Mouse (Mus musculus) megakaryocyte, adult 5-6 weeks (primary cell): ENCODE measurements around the gene Scarb1. TPM values are rescaled to one million over a fixed set of nuclear protein-coding genes. Genes with fewer than 3 reads are reported as not detected.

Source experiments
- ATAC-seq: 2 replicates; pipeline ENCODE4 v1.8.0; 2016; ENCODE audit warnings: mild to moderate bottlenecking, inconsistent platforms; ENCODE audit not compliant: poor library complexity, severe bottlenecking
- total RNA-seq, 2 experiments: library from RNA; stranded (forward) in 1 of 2; stranded (reverse) in 1 of 2; fragments of 153-499, 151-499 nt in 1 of 2; fragments of 221-1000, 200-1000 nt in 1 of 2; gene quantifications; 2 replicates each; pipeline versions ENCODE4 v1.2.3 to v1.2.4; 2015 to 2017

Scarb1 gene
- total RNA-seq, 2 experiments from 2014 or later, result 86.3 to 92.9 TPM

- ATAC-seq, result peak; percentile 64
These were observed 7.9 kb downstream of the Scarb1 start for GRCm38 (mm10) chr5:125333009-125333408.

GRCm38 (mm10) chr5:125332333-125332732, 8.6 kb downstream of the Scarb1 start:
- ATAC-seq, result no peak

DNA sequence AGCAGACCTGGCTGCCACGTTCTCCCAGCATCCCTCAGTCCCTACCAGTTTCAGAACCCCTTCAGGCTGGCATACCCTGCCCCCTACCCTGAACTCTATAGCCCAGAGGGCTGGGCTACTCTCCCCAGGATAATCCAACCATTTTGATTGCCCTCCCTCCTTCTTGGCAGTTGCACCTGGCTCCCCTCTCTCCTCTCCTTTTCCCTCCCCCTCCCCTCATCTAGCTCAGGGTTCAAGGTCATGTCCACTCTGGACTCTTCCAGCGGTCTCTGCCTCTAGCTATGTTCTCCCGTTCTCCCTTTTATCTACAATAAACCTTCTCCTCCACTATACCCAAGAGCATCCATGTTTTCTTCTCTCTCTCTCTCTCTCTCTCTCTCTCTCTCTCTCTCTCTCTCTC, 9.1 kb downstream of the Scarb1 start:
- ATAC-seq, result no peak

GRCm38 (mm10) chr5:125331094-125331493, 9.8 kb downstream of the Scarb1 start:
- ATAC-seq, result no peak

GRCm38 (mm10) chr5:125330656-125331055, 10.2 kb downstream of the Scarb1 start:
- ATAC-seq, result no peak

GRCm38 (mm10) chr5:125330191-125330590, 10.7 kb downstream of the Scarb1 start:
- ATAC-seq, result no peak

DNA sequence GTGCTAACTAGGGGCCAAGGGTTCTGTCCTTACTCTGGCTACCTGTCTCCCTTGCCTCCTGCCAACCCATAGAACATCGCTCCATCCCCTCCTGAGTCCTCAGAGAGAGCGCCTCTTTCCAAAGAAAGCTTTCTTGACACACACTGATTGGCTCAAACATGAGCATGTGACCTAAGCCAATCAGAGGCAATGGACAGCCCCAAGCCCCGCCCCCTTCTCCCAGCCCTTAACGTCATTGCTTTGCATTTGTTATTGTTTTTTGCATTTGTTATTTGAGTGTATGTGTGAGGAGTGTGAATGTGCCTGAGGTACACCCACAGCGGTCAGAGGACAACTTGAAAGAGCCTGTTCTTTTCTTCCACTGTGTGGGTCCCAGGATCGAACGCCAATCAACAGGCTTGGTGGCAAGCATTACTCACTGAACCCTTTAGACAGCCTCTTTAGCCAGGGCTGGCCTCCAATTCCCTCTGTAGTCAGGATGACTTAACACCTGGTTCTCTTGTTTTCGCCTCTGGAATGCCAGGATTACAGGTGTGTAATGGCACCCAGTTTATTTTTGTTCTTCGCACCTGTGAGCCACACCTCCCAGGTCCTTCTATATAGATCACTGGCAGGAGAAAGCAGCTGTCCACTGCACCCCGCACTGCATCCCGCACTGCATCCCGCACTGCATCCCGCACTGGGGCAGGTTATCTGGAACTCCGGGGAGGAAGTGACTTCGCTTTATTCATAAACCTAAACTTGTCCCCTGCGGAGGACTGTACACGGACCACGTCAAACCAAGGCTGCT, 13.1 kb downstream of the Scarb1 start:
- ATAC-seq, result no peak

DNA sequence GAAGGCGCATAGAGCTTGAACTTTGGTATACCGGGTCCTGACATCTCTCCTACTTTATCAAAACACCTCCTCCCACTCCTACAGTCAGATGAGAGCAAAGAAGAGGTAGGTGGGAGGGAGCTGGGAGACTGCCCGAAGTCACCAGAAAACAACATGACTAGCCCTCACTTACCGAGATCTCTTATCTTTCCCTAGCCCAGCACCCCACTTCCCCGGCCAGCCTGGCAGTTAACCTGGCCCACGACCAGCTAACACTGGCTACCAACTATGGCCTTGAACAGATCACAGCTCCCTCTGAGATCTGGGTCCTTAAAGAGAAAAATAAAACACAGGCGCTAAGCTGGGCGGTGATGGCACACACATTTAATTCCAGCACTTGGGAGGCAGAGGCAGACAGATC, 14.5 kb downstream of the Scarb1 start:
- ATAC-seq, result no peak

GRCm38 (mm10) chr5:125325931-125326330, 15.0 kb downstream of the Scarb1 start:
- no peak for ATAC-seq

GRCm38 (mm10) chr5:125325285-125325684, 15.6 kb downstream of the Scarb1 start:
- no peak for ATAC-seq

GRCm38 (mm10) chr5:125323939-125324480, 16.9 kb downstream of the Scarb1 start:
- no peak for ATAC-seq

DNA sequence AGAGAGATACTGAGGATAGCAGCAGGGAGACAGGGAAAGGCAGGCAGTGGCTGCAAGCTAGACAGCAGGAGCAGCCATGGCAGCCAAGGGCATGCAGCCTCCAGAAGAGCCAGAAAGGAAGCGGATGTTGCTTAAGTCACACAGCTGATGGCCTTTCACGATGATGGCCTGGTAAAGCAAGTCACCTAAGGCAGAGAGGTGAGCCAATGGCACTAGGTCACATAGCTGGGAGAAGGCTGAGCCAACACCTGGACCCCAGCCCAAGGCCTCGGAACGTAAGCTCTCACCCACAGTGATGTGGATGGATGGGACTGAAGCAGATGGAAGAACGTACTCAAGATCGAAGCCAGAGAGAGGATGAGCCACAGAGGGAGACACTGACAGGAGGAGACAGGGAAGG, 17.8 kb downstream of the Scarb1 start:
- peak; percentile 71; the same call in 1 of the 2 replicates for ATAC-seq

DNA sequence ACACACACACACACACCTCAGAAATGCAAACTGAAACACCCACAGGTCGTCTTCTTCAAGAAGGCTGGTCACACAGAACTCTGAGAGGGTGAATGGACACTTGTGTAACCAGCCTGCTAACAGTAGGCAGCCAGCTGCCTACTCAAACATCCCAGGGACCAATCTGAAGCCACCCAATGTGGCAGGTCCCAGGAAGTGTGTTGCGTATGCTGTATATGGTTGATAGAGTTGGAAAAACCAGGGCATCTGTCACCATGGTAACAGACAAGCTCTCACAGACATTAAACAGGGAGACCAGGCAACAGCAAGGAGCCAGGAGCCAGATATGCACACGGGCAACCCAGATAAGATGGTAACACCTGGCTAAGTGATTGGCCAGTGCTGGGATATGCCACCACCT, 19.1 kb downstream of the Scarb1 start:
- no peak for ATAC-seq

GRCm38 (mm10) chr5:125319057-125319800, 21.7 kb downstream of the Scarb1 start:
- no peak for ATAC-seq

DNA sequence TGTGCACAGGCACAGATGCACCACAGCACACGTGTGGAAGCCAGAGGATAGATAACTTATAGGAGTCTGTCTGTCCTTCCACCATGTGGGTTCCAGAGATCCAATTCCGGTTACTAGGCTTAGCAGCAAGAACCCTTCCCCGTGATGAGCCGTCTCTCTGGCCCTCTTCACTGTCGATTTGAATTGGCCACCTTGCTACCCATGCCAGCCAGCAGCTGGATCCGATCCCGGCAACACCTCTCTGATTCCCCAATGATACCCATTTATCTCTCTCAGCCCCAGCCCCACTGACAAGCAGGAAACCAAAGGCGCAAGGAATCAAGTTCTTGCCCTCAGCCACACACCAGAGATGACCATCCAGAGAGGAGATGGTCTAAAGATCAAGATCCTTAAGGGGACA, 22.9 kb downstream of the Scarb1 start:
- ATAC-seq, result no peak

DNA sequence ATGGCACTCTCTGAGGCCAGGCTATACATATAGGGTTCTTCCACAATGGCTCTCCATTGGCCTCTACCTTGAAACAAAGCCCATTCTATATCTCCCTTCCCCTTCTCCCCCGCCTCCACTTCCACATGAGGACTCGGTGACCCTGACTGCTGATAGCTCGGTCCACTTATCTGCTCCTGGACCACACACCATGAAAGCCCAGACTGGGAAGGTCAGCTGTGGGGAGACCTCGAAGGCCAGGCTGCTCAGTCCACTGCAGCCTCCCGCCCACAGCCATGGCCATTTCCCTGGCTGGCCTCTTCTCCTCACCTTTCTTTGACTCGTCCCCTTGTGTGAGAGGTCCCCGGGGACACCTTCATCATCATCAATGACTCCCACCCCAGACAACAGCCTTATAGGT, 23.6 kb downstream of the Scarb1 start:
- no peak for ATAC-seq

DNA sequence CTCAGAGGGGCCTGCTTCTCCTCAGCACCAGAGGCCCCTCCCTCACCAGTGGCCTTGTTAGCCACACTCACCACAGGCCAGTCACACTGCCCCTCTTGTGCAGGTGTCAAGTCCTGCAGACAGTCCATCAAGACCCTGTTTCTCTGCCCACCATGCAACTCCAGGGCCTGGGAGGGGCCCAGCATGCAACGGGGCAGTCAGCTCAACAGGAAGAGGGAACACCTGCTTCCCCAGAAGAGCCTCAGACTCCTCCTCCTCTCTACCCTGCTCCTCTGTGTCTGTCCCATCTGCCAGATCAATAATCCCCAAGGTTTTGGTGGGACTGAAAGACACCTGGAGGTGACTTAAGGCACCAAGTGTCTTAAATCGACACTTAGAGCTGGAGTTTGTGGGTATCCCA, 24.1 kb downstream of the Scarb1 start:
- no peak for ATAC-seq

- no peak for ATAC-seq
These were observed 25.8 kb downstream of the Scarb1 start for GRCm38 (mm10) chr5:125315110-125315509.

DNA sequence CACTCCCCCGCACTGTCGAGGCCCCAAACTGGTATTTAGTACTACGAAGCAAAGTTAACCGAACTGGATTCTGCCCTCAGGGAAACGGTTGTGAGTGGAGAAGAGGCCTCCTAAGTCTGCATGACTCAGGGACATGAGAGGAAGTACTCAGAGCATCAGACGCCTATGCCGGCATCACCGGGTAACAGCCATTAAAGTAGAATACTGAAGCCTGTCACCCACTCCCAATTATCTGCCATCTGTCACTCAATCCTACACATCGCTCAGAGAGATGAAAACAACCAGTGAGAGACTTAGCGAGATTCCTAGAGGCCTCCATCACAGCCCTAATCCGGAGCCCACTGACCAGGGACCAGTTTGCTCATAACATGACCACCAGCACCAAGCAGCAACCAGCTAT, 26.9 kb downstream of the Scarb1 start:
- no peak for ATAC-seq

DNA sequence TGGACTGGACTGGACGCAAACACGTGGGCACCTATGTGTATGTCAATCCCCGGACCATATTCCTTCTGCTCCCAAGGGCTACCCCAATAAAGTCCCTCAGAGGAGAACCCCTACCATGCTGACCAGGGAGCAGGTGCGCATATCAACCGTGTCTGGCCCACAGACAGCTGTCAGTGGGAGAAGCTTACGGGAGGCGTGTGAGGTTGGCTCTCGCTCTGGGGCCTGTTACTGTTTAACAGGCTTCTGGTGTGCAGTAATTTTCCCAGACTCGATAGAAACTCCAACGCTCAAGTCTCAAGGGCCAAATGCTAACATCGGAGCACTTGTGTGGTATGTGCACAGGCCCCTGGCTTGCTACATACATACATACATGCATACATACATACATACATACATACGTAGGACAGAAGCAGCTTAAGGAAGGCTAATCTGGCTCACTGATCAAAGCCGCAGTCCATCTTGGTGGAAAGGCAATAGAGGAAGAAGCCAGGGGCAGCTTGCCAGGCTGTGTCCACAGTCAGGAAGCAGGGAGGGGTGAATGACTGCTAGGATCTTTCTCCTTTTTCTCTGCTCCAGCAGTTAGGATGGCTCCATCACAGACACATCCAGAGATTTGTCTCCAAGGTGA, 27.8 kb downstream of the Scarb1 start:
- ATAC-seq, result peak; percentile 48; the same call in 1 of the 2 replicates

DNA sequence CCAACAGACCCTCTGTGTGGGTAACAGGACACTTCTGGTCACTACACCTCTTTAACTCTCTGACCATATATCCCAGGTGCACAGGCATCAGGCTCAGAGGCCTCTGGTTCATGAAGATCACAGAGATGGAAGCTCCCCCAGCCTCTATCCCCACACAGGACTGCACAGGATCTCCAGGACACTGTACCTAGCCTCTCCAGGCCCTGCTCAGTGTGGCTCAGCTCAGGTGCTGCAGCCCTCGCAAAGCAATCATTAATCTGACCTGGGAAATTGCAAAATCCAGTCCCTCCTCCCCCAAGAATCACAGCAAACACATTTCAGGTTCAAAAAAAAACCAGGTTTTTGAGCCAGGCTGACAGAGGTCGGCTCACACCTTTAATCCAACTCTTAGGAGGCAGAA, 29.9 kb downstream of the Scarb1 start:
- no peak for ATAC-seq
